8 mouse cellular contexts compared by ENCODE assay signal in the genomic region with DNA sequence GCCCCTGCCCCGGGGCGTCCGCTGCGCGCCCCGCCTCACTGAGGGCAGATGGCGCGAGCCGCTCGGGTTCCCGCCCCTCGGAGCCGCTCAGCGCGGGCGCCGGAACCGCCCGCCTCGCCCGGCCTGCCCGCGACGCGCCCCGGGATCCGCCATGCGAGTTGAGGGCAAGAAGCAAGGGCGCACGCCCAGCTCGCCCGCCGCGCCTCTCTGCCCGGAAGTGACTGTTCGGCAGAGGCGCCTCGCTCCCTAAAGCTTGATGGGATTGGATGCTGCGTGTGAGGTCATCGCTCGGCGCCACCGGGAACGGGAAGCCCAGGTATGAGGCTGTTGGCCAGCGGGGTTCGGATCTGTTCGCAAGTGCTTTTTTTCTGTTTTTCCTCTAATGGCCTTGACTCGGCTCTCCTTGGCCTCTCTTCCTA. TPM values are rescaled to one million over a fixed set of nuclear protein-coding genes. Genes with fewer than 3 reads are reported as not detected.
DNase-seq lines count a peak whose midpoint lies in the region; ATAC-seq and TF ChIP-seq lines count a peak whose summit lies in the region.

A gene (minus strand): TSS at position 207 of the 419 bp plus-strand sequence.
A gene (plus strand): TSS at position 276 of the 419 bp plus-strand sequence.

- peak; percentile 99 for ATAC-seq in forebrain, embryonic 12.5 days (ENCODE audit: low FRiP score)
- peak; percentile 98 for ATAC-seq in heart, postnatal 0 days (ENCODE audit: insufficient read depth, low read depth)
- peak; percentile 96 for ATAC-seq in liver, embryonic 16.5 days (ENCODE audit: low read depth)
- peak; percentile 99 for ATAC-seq in neural tube, embryonic 13.5 days (ENCODE audit: low read depth)

- H3K36me3 ChIP-seq in E14TG2a.4 (ENCODE audit: insufficient read depth, low read length) = peaks cover 28% of the 10 kb centered on the region
- H3K36me3 ChIP-seq in forebrain, embryonic 12.5 days (replicated peaks) = no peaks in the 10 kb centered on the region
- H3K36me3 ChIP-seq in heart, postnatal 0 days (replicated peaks; ENCODE audit: control insufficient read depth, insufficient read depth, low read length) = peaks cover 3% of the 10 kb centered on the region; the same call in 1 of the 2 replicates
- H3K36me3 ChIP-seq in liver, embryonic 16.5 days (ENCODE audit: control insufficient read depth, insufficient read depth) = peaks cover 2% of the 10 kb centered on the region
- H3K36me3 ChIP-seq in neural tube, embryonic 13.5 days = peaks cover 4% of the 10 kb centered on the region; the same call in 1 of the 2 replicates
- no peaks in the 10 kb centered on the region for H3K36me3 ChIP-seq in testis, adult 2 months (ENCODE audit: control insufficient read depth, insufficient read depth, low read length)

- TF ChIP-seq POLR2A in testis, adult 2 months (IDR thresholded peaks at IDR 0.05; ENCODE audit: control insufficient read depth, low read depth, low read length) = peak; percentile 88

- no peaks in the 10 kb centered on the region for H3K9me3 ChIP-seq in E14TG2a.4 (ENCODE audit: low read length)
- no peaks in the 10 kb centered on the region for H3K9me3 ChIP-seq in forebrain, embryonic 12.5 days
- H3K9me3 ChIP-seq in heart, postnatal 0 days (replicated peaks; ENCODE audit: control insufficient read depth, low read length) = no peaks in the 10 kb centered on the region
- H3K9me3 ChIP-seq in liver, embryonic 16.5 days (replicated peaks; ENCODE audit: control insufficient read depth, low read length) = no peaks in the 10 kb centered on the region
- no peaks in the 10 kb centered on the region for H3K9me3 ChIP-seq in neural tube, embryonic 13.5 days

- peak within 1 kb of the TSS; percentile 96 for H3K27ac ChIP-seq in forebrain, embryonic 12.5 days
- H3K27ac ChIP-seq in heart, postnatal 0 days (ENCODE audit: low read depth) = peak within 1 kb of the TSS; percentile 97
- peak within 1 kb of the TSS; percentile 96 for H3K27ac ChIP-seq in liver, embryonic 16.5 days (ENCODE audit: low read length)
- peak within 1 kb of the TSS; percentile 95 for H3K27ac ChIP-seq in neural tube, embryonic 13.5 days (replicated peaks)
- peak within 1 kb of the TSS; percentile 91 for H3K27ac ChIP-seq in testis, adult 2 months (ENCODE audit: control insufficient read depth, insufficient read depth, low read depth, low read length)

- no peak for TF ChIP-seq EP300 in heart, postnatal 0 days (IDR thresholded peaks at IDR 0.05; ENCODE audit: low read depth)

- peak; percentile 94 for DNase-seq in c-Kit-positive CD71-positive TER-119-positive erythroid progenitor cells, embryonic 14.5 days (ENCODE audit: low spot score)
- peak; percentile 96 for DNase-seq in heart, postnatal 0 days (ENCODE audit: low spot score)
- DNase-seq in kidney, postnatal 4 days = peak; percentile 98

- H3K27me3 ChIP-seq in E14TG2a.4 (ENCODE audit: insufficient read depth, low read length) = no peaks in the 10 kb centered on the region
- H3K27me3 ChIP-seq in forebrain, embryonic 12.5 days = no peaks in the 10 kb centered on the region
- no peaks in the 10 kb centered on the region for H3K27me3 ChIP-seq in heart, postnatal 0 days (ENCODE audit: control insufficient read depth, insufficient read depth, low read length)
- H3K27me3 ChIP-seq in liver, embryonic 16.5 days (ENCODE audit: control insufficient read depth, insufficient read depth, low read depth, low read length) = no peaks in the 10 kb centered on the region
- no peaks in the 10 kb centered on the region for H3K27me3 ChIP-seq in neural tube, embryonic 13.5 days
- no peaks in the 10 kb centered on the region for H3K27me3 ChIP-seq in testis, adult 2 months (ENCODE audit: control insufficient read depth, insufficient read depth, low read length)

- peak within 1 kb of the TSS; percentile 92 for H3K9ac ChIP-seq in forebrain, embryonic 12.5 days
- peak within 1 kb of the TSS; percentile 97 for H3K9ac ChIP-seq in heart, postnatal 0 days (replicated peaks; ENCODE audit: low read depth, low read length)
- H3K9ac ChIP-seq in liver, embryonic 16.5 days (ENCODE audit: low read depth, low read length) = peak within 1 kb of the TSS; percentile 98
- H3K9ac ChIP-seq in neural tube, embryonic 13.5 days = peak within 1 kb of the TSS; percentile 94

- peak within 1 kb of the TSS; percentile 88 for H3K4me3 ChIP-seq in E14TG2a.4 (replicated peaks; ENCODE audit: low read length)
- peak within 1 kb of the TSS; percentile 93 for H3K4me3 ChIP-seq in forebrain, embryonic 12.5 days (replicated peaks)
- peak within 1 kb of the TSS; percentile 88 for H3K4me3 ChIP-seq in heart, postnatal 0 days (ENCODE audit: low read depth, low read length)
- peak within 1 kb of the TSS; percentile 93 for H3K4me3 ChIP-seq in liver, embryonic 16.5 days (ENCODE audit: low read depth, low read length)
- H3K4me3 ChIP-seq in neural tube, embryonic 13.5 days = peak within 1 kb of the TSS; percentile 93
- H3K4me3 ChIP-seq in testis, adult 2 months (ENCODE audit: control insufficient read depth, low read depth, low read length) = peak within 1 kb of the TSS; percentile 97

- H3K4me1 ChIP-seq in E14TG2a.4 (replicated peaks; ENCODE audit: low read depth, low read length) = peaks cover 38% of the 10 kb centered on the region
- peaks cover 31% of the 10 kb centered on the region for H3K4me1 ChIP-seq in forebrain, embryonic 12.5 days
- H3K4me1 ChIP-seq in heart, postnatal 0 days (ENCODE audit: control insufficient read depth, insufficient read depth) = peaks cover 25% of the 10 kb centered on the region
- peaks cover 21% of the 10 kb centered on the region for H3K4me1 ChIP-seq in liver, embryonic 16.5 days (ENCODE audit: control insufficient read depth, low read depth, low read length)
- peaks cover 42% of the 10 kb centered on the region for H3K4me1 ChIP-seq in neural tube, embryonic 13.5 days (replicated peaks)
- no peaks in the 10 kb centered on the region; the same call in 1 of the 2 replicates for H3K4me1 ChIP-seq in testis, adult 2 months (ENCODE audit: control insufficient read depth, insufficient read depth, low read length)

- WGBS in forebrain, embryonic 12.5 days = under 1% methylated on average over 48 of the region's 48 CpGs
- WGBS in heart, postnatal 0 days = 0% methylated on average over 43 of the region's 48 CpGs
- WGBS in liver, embryonic 16.5 days (ENCODE audit: insufficient replicate concordance) = 0% methylated on average over 47 of the region's 48 CpGs
- under 1% methylated on average over 35 of the region's 48 CpGs for WGBS in neural tube, embryonic 13.5 days

- H3K4me2 ChIP-seq in forebrain, embryonic 12.5 days = peak within 1 kb of the TSS; percentile 76
- H3K4me2 ChIP-seq in heart, postnatal 0 days (ENCODE audit: low read depth, low read length) = peak within 1 kb of the TSS; percentile 89
- peak within 1 kb of the TSS; percentile 75 for H3K4me2 ChIP-seq in liver, embryonic 16.5 days (ENCODE audit: low read depth, low read length)
- H3K4me2 ChIP-seq in neural tube, embryonic 13.5 days = peak within 1 kb of the TSS; percentile 72

- TF ChIP-seq CTCF in E14TG2a.4 (conservative IDR thresholded peaks at IDR 0.05; ENCODE audit: low read length) = no peak
- no peak for TF ChIP-seq CTCF in heart, postnatal 0 days (IDR thresholded peaks at IDR 0.05; ENCODE audit: low read depth)
- no peak for TF ChIP-seq CTCF in testis, adult 2 months (IDR thresholded peaks at IDR 0.05; ENCODE audit: control insufficient read depth, insufficient read depth, insufficient replicate concordance, low read depth, low read length)

RNA-seq across cellular contexts. Expression of the first gene that starts in this region (rescaled TPM):
- 14.3 and 25.8 TPM in 2 replicates for polyA plus RNA-seq in forebrain, embryonic 12.5 days (2016; fragmentation: Nextera tagmentation; extraction: Ambion mirVana)
- total RNA-seq in heart, postnatal 0 days (2014; rRNA removed; ENCODE audit: low replicate concordance) = 9.8 and 13.7 TPM in 2 replicates
- 5.1 and 5.8 TPM in 2 replicates for polyA plus RNA-seq in heart, postnatal 0 days (2015; fragmentation: Nextera tagmentation; extraction: Ambion mirVana)
- polyA plus RNA-seq in liver, embryonic 16.5 days (2015; fragmentation: Nextera tagmentation; extraction: Ambion mirVana) = 1.5 and 1.6 TPM in 2 replicates
- polyA plus RNA-seq in neural tube, embryonic 13.5 days (2015; fragmentation: Nextera tagmentation; extraction: Ambion mirVana) = 15.8 and 18.4 TPM in 2 replicates
- polyA plus RNA-seq in testis, adult 2 months (2012; rRNA removed) = 3.7 and 4.8 TPM in 2 replicates

RNA-seq across cellular contexts. Expression of the second gene that starts in this region (rescaled TPM):
- polyA plus RNA-seq in forebrain, embryonic 12.5 days (2016; fragmentation: Nextera tagmentation; extraction: Ambion mirVana) = 16.8 and 17.8 TPM in 2 replicates
- 3.6 and 5.8 TPM in 2 replicates for total RNA-seq in heart, postnatal 0 days (2014; rRNA removed; ENCODE audit: low replicate concordance)
- 10.3 and 11.7 TPM in 2 replicates for polyA plus RNA-seq in heart, postnatal 0 days (2015; fragmentation: Nextera tagmentation; extraction: Ambion mirVana)
- polyA plus RNA-seq in liver, embryonic 16.5 days (2015; fragmentation: Nextera tagmentation; extraction: Ambion mirVana) = 9.8 and 11.4 TPM in 2 replicates
- 16.4 and 17.1 TPM in 2 replicates for polyA plus RNA-seq in neural tube, embryonic 13.5 days (2015; fragmentation: Nextera tagmentation; extraction: Ambion mirVana)
- 35.2 and 39.4 TPM in 2 replicates for polyA plus RNA-seq in testis, adult 2 months (2012; rRNA removed)

Comparison
In these comparisons a context has a peak if more than half of its experiments do, and no peak if none do; other contexts are left out.
1. Peak in every context shown above with its lines: DNase-seq, ATAC-seq, H3K4me3 ChIP-seq and H3K27ac ChIP-seq.